Mouse (Mus musculus) adrenal gland, adult 2 months (tissue): ENCODE data around the gene Gp1bb. TPM values are rescaled to one million over a fixed set of nuclear protein-coding genes. Genes with fewer than 3 reads are reported as not detected.

ENCODE experiments used
- DNase-seq: peaks from one replicate; pipeline ENCODE4 v3.0.0; 2021
- polyA plus RNA-seq: library from polyadenylated mRNA; depleted of rRNA; stranded (reverse); fragments of >200 nt; gene quantifications from 2 replicates; pipeline ENCODE4 v1.2.3, GENCODE M21; 2012; rRNA removed
- total RNA-seq, 2 experiments: library from RNA; stranded (reverse); gene quantifications; 2 replicates each; pipeline ENCODE4 v1.2.3; 2021

Gp1bb gene
- total and polyA plus RNA-seq, 3 experiments: 2.1 TPM; not detected in 2

GRCm38 (mm10) chr16:18581050-18581622 is 41.1 kb downstream of the Gp1bb start:
- DNase-seq: no peak

GRCm38 (mm10) chr16:18580389-18580788 is 41.8 kb downstream of the Gp1bb start:
- DNase-seq: no peak

GRCm38 (mm10) chr16:18577599-18578160 is 44.5 kb downstream of the Gp1bb start:
- DNase-seq: no peak

- no peak for DNase-seq
Measured at GRCm38 (mm10) chr16:18577071-18577470, 45.1 kb downstream of the Gp1bb start.

- DNase-seq: peak; percentile 70
Measured at GRCm38 (mm10) chr16:18574196-18574595, 48.0 kb downstream of the Gp1bb start.

Other genes with a start within 250 kb of the Gp1bb start
- gene Txnrd2, start 196.0 kb downstream of the Gp1bb start, total RNA-seq: 10 to 100 TPM; 73.3 TPM
- 50.3 and 64.6 TPM in 2 replicates for gene Txnrd2, start 196.0 kb downstream of the Gp1bb start, polyA plus RNA-seq
- 100 to 1,000 TPM; 203 to 288 TPM for gene Comt, start 195.6 kb downstream of the Gp1bb start, total RNA-seq
- gene Comt, start 195.6 kb downstream of the Gp1bb start, polyA plus RNA-seq: 407 and 432 TPM in 2 replicates
- gene Gnb1l, start 123.7 kb downstream of the Gp1bb start, total RNA-seq: 1 to 10 TPM; 4.4 to 7.8 TPM
- 10.5 and 15.5 TPM in 2 replicates for gene Gnb1l, start 123.7 kb downstream of the Gp1bb start, polyA plus RNA-seq
- gene Rtl10, start 123.5 kb downstream of the Gp1bb start, total RNA-seq: 1 to 10 TPM; 4.4 to 5.8 TPM
- 6.4 and 8.3 TPM in 2 replicates for gene Rtl10, start 123.5 kb downstream of the Gp1bb start, polyA plus RNA-seq
- gene Tbx1, start 31.7 kb downstream of the Gp1bb start, total RNA-seq: under 1 TPM in 1 of 2 experiments, not detected in 1; 0.28 TPM
- gene Tbx1, start 31.7 kb downstream of the Gp1bb start, polyA plus RNA-seq: 0.47 and 0.49 TPM in 2 replicates
- 1 to 10 TPM; 2.4 to 3.6 TPM for gene Gm49601, start 4.0 kb upstream of the Gp1bb start, total RNA-seq
- gene Gm49601, start 4.0 kb upstream of the Gp1bb start, polyA plus RNA-seq: 3.7 and 4.0 TPM in 2 replicates
- gene Sept5, start 7.6 kb upstream of the Gp1bb start, total RNA-seq: 10 to 100 TPM; 12.6 to 12.9 TPM
- 8.0 and 9.1 TPM in 2 replicates for gene Sept5, start 7.6 kb upstream of the Gp1bb start, polyA plus RNA-seq
- 10 to 100 TPM in 1 of 2 experiments, 1 to 10 TPM in 1; 3.5 to 16.9 TPM for gene Cldn5, start 154.4 kb upstream of the Gp1bb start, total RNA-seq
- gene Cldn5, start 154.4 kb upstream of the Gp1bb start, polyA plus RNA-seq: 68.7 and 108 TPM in 2 replicates
- 100 to 1,000 TPM; 102 to 115 TPM for gene Ufd1, start 189.4 kb upstream of the Gp1bb start, total RNA-seq
- gene Ufd1, start 189.4 kb upstream of the Gp1bb start, polyA plus RNA-seq: 19.9 and 27.1 TPM in 2 replicates
- 1 to 10 TPM; 5.8 to 8.7 TPM for gene Cdc45, start 189.6 kb upstream of the Gp1bb start, total RNA-seq
- 4.8 and 5.7 TPM in 2 replicates for gene Cdc45, start 189.6 kb upstream of the Gp1bb start, polyA plus RNA-seq
- gene 2510002D24Rik, start 214.2 kb upstream of the Gp1bb start, total RNA-seq: 10 to 100 TPM; 14.0 to 18.6 TPM
- 61.3 and 69.2 TPM in 2 replicates for gene 2510002D24Rik, start 214.2 kb upstream of the Gp1bb start, polyA plus RNA-seq
- 1 to 10 TPM; 4.6 to 7.5 TPM for gene Gm28539, start 214.2 kb upstream of the Gp1bb start, total RNA-seq
- 0.47 and 0.51 TPM in 2 replicates for gene Gm28539, start 214.2 kb upstream of the Gp1bb start, polyA plus RNA-seq